Mouse (Mus musculus) megakaryocyte, embryonic 14.5 days (primary cell): ENCODE measurements around the gene Olfr1313. TPM values are rescaled to one million over a fixed set of nuclear protein-coding genes. Genes with fewer than 3 reads are reported as not detected.
"Not testable (repeated sequence)": the region's sequence is repeated elsewhere in the genome, so short reads cannot be mapped to it uniquely, and the experiment has no call there.

Source experiments
- H3K27me3 ChIP-seq: replicated peaks from 2 replicates; pipeline ENCODE3; 2012; ENCODE audit warnings: inconsistent platforms
- H3K36me3 ChIP-seq: replicated peaks from 2 replicates; pipeline ENCODE3; 2012; ENCODE audit warnings: low read length, inconsistent platforms, mixed read lengths
- H3K4me1 ChIP-seq: 2 replicates; pipeline ENCODE4 v1.6.1; 2012; ENCODE audit warnings: inconsistent platforms
- H3K4me3 ChIP-seq: replicated peaks from 2 replicates; pipeline ENCODE3; 2012; ENCODE audit warnings: moderate library complexity, mild to moderate bottlenecking, inconsistent platforms
- H3K9me3 ChIP-seq: 2 replicates; pipeline ENCODE4 v1.6.1; 2012; ENCODE audit warnings: inconsistent platforms
- FLI1 ChIP-seq: IDR thresholded peaks from 2 replicates; pipeline ENCODE4 v1.6.1; 2012; ENCODE audit warnings: low read length, inconsistent platforms, mixed read lengths
- GATA1 ChIP-seq: IDR thresholded peaks from 3 replicates; pipeline ENCODE4 v1.6.1; 2012; ENCODE audit warnings: mixed read lengths, low read length, inconsistent platforms, borderline replicate concordance
- polyA plus RNA-seq: library from polyadenylated mRNA; stranded (reverse); fragments of >175 nt; gene quantifications from 2 replicates; pipeline ENCODE4 v1.2.3, GENCODE M21; 2012; ENCODE audit warnings: low replicate concordance; ENCODE audit not compliant: insufficient read depth

Olfr1313 gene
- polyA plus RNA-seq: not detected in 2 replicates

DNA sequence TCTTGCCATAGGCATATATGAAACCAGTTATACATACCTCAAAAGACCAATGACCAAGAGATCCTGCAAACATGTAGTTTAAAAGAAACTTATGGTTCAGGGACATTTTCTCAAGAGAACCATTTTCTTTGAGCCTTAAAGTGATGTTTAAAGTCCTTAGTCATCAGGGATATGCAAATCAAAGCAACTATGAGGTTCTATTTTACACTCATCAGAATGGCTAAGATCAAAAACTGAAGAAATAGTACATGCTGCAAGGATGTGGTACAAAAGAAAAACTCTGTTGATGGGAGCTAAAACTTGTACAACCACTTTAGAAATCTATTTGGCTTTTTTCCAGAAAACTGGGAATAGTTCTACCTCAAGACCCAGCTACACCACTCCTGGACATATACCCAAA is at the start of gene Olfr1313:
Gene Olfr1313 (minus strand): TSS at position 101 of the 400 bp plus-strand sequence.
- Histone ChIP-seq H3K36me3 (no peaks in the 10 kb centered on the region), H3K4me3 (no peak within 1 kb of the TSS), H3K9me3 (no peaks in the 10 kb centered on the region), H3K4me1 (no peaks in the 10 kb centered on the region), H3K27me3 (no peaks in the 10 kb centered on the region)
- TF ChIP-seq GATA1: no peak
- no peak for TF ChIP-seq FLI1

DNA sequence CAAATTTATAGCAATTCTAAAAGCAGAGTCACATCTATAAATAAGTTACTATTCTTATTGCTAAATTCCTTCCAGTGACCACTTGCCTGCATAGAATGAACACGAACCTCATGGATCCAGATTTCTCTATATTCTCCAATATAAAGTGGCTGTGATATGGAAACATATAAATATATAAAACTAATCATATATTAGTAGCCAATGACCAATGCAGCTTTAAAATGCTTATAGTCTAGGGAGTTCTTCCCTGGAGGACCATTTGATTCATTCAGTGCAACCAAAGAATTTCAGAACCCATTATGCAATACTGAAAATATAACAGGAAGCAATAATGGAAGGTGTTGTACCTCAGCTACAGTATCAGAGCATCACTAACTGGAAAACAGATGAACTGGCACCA is 37.7 kb upstream of the Olfr1313 start, which contains the start of gene Olfr1315-ps1:
Gene Olfr1315-ps1 (minus strand): TSS at position 101 of the 400 bp plus-strand sequence.
- H3K9me3 ChIP-seq: no peaks in the 10 kb centered on the region
- H3K36me3 ChIP-seq: no peaks in the 10 kb centered on the region
- H3K4me3 ChIP-seq: no peak within 1 kb of the TSS
- H3K27me3 ChIP-seq: no peaks in the 10 kb centered on the region
- H3K4me1 ChIP-seq: no peaks in the 10 kb centered on the region
- TF ChIP-seq GATA1: no peak

DNA sequence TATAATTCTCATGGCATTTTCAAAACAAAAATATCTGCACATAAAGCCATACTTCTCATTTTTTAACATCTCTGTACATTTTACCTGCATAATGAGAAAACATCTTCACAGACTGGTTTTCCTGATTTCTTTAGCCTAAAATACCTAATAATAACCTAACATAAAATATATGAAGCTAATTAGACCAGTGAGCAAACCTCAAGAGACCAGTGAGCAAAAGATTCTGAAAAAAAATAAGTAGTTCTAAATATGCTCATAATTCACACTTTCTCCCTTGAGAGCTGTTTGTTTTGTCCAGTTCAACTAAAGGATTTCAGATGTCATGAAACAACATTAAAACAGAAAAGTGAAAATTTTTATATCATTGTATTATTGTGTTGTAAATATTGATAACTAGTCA is 19.0 kb upstream of the Olfr1313 start, which contains the start of gene Olfr1314:
Gene Olfr1314 (minus strand): TSS at position 101 of the 400 bp plus-strand sequence.
- TF ChIP-seq FLI1 (no peak), GATA1 (no peak)
- H3K4me3 ChIP-seq: no peak within 1 kb of the TSS
- H3K9me3 ChIP-seq: no peaks in the 10 kb centered on the region
- H3K27me3 ChIP-seq: no peaks in the 10 kb centered on the region
- no peaks in the 10 kb centered on the region for H3K4me1 ChIP-seq
- H3K36me3 ChIP-seq: no peaks in the 10 kb centered on the region

DNA sequence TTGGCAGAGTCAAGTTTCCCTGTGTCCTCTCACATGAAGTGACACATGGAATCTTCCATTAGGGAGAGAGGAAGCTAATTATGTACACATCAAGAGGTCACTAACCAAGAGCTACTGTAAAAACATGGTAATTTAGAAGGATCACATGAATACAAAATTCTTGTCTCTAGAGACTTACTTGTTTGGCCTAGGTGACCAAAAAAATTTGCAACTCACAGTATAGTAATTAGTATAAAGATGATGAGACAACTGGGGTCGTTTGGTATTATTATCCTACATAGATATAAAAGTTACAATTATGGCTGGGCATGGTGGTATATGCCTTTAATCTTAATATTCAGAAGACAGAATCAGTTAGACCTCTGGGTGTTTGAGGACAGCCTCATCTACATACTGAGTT is 27.5 kb downstream of the Olfr1313 start, which contains the start of gene Olfr1312:
Gene Olfr1312 (minus strand): TSS at position 101 of the 400 bp plus-strand sequence.
- H3K9me3 ChIP-seq: no peaks in the 10 kb centered on the region
- TF ChIP-seq GATA1 (no peak), FLI1 (no peak)
- H3K4me1 ChIP-seq: no peaks in the 10 kb centered on the region
- H3K4me3 ChIP-seq: no peak within 1 kb of the TSS
- H3K27me3 ChIP-seq: no peaks in the 10 kb centered on the region
- H3K36me3 ChIP-seq: no peaks in the 10 kb centered on the region

DNA sequence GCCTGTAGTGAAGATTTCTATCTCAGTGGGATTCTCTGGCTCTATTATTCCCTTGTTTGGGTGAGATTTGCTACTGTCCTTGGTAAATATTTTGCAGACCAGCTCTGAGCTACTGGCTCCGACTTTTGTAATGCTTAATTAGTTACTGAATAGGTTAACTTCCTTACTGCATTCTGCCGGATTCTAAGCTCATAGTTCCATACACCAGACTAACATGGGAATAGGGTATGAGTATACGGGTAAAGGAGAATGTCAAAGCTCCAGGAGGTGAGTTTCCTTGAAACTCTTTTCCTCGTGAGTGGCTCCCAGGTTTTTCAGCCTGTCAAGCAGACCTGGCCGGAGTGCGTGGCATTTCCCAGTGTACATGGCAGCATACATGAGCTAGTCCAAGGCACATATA is 50.7 kb downstream of the Olfr1313 start:
- not testable (repeated sequence) for H3K4me1 ChIP-seq, H3K36me3 ChIP-seq, H3K9me3 ChIP-seq, H3K4me3 ChIP-seq, H3K27me3 ChIP-seq

DNA sequence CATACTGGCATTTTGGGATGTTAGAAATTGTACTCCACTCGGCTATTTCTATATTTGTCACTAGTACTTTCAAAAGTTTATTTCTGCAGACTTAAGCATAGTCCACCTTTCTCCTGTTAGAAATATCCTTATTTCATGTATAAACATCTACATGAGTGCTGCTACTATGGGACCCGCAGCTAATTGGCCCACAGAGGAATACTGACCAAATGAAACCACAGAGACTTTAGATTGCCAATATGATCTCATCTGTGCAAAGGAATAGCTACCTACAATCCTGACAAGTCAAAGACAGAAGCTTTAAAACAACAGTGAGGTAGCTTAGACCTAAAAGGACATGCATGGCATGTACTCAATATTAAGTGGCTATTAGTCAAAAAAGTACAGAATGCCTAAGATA is 53.3 kb downstream of the Olfr1313 start, which contains the start of gene Olfr1311:
Gene Olfr1311 (minus strand): TSS at position 101 of the 400 bp plus-strand sequence.
- TF ChIP-seq GATA1: no peak
- no peak for TF ChIP-seq FLI1
- Histone ChIP-seq H3K36me3 (no peaks in the 10 kb centered on the region), H3K4me3 (no peak within 1 kb of the TSS), H3K4me1 (no peaks in the 10 kb centered on the region), H3K27me3 (no peaks in the 10 kb centered on the region), H3K9me3 (no peaks in the 10 kb centered on the region)

Other genes starting within 250 kb of the Olfr1313 start
- not detected in 2 replicates for gene Olfr1305, start 200.7 kb downstream of the Olfr1313 start, polyA plus RNA-seq
- not detected in 2 replicates for gene Olfr1306, start 161.6 kb downstream of the Olfr1313 start, polyA plus RNA-seq
- 0.14 TPM in 1 of 2 replicates, not detected in the other for gene Olfr1307, start 128.4 kb downstream of the Olfr1313 start, polyA plus RNA-seq
- not detected in 2 replicates for gene Olfr1308, start 112.9 kb downstream of the Olfr1313 start, polyA plus RNA-seq
- gene Olfr1309, start 87.6 kb downstream of the Olfr1313 start, polyA plus RNA-seq: not detected in 2 replicates
- gene Olfr1310, start 65.1 kb downstream of the Olfr1313 start, polyA plus RNA-seq: not detected in 2 replicates
- not detected in 2 replicates for gene Olfr1311, start 53.4 kb downstream of the Olfr1313 start, polyA plus RNA-seq
- not detected in 2 replicates for gene Olfr1312, start 27.6 kb downstream of the Olfr1313 start, polyA plus RNA-seq
- not detected in 2 replicates for gene Olfr1314, start 18.9 kb upstream of the Olfr1313 start, polyA plus RNA-seq
- not detected in 2 replicates for gene Olfr1315-ps1, start 37.6 kb upstream of the Olfr1313 start, polyA plus RNA-seq
- not detected in 2 replicates for gene Olfr1316, start 57.1 kb upstream of the Olfr1313 start, polyA plus RNA-seq
- gene Olfr1317, start 62.5 kb upstream of the Olfr1313 start, polyA plus RNA-seq: not detected in 2 replicates
- not detected in 2 replicates for gene Olfr1318, start 76.4 kb upstream of the Olfr1313 start, polyA plus RNA-seq
- gene Lpcat4, start 161.6 kb upstream of the Olfr1313 start, polyA plus RNA-seq: 23.4 and 31.6 TPM in 2 replicates
- 0.88 TPM in 1 of 2 replicates, not detected in the other for gene Nutm1, start 181.4 kb upstream of the Olfr1313 start, polyA plus RNA-seq
- gene Nop10, start 184.1 kb upstream of the Olfr1313 start, polyA plus RNA-seq: 4.9 and 25.7 TPM in 2 replicates
- gene Slc12a6, start 188.0 kb upstream of the Olfr1313 start, polyA plus RNA-seq: 0.71 and 2.6 TPM in 2 replicates
- gene Gm21985, start 188.5 kb upstream of the Olfr1313 start, polyA plus RNA-seq: not detected in 2 replicates